Mouse (Mus musculus) olfactory bulb, adult 2 months (tissue): ENCODE measurements around the gene Eng.

Source experiments
- CTCF ChIP-seq: fragments of 200-500 bp; IDR thresholded peaks from 2 replicates; pipeline ENCODE4 v1.5.1; 2012; ENCODE audit warnings: low read depth, mild to moderate bottlenecking, low read length, moderate library complexity; ENCODE audit not compliant: insufficient read depth
- POLR2A ChIP-seq: fragments of 200-500 bp; IDR thresholded peaks from 2 replicates; pipeline ENCODE4 v1.6.1; 2012; ENCODE audit warnings: mild to moderate bottlenecking, low read depth, low read length, moderate library complexity; ENCODE audit not compliant: insufficient read depth

GRCm38 (mm10) chr2:32724149-32724548 lies 77.8 kb downstream of the Eng start:
- TF ChIP-seq CTCF: no peak
- TF ChIP-seq POLR2A: no peak
